Mouse (Mus musculus) regulatory T cell (primary cell): ENCODE measurements around the gene Vps72.

ENCODE experiments used
- in situ Hi-C: fragments of 300-600 bp; cut with MboI, MseI; formaldehyde crosslinking; loops from one replicate; pipeline ENCODE4 v1.15.1; 2025; ENCODE audit warnings: high pct_unique_total_duplicates

The Vps72 gene

DNA sequence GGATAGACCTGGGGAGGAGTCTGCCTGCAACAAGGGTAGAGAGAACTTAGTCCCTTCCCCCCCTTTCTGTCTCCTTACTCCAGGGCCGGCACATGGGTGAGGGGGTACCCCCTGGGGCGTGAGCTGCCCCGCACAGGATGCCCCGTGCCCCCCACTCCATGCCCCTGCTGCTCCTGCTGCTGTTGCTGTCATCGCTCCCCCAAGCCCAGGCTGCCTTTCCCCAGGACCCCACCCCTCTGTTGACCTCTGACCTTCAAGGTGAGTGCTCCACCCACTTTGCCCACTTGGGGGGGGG is 53.4 kb downstream of the Vps72 start:
- in situ Hi-C loops, result loop anchor here (5.0 kb wide), 1 partner anchor 63 kb away; the partner anchor contains the start of gene Cdc42se1

DNA sequence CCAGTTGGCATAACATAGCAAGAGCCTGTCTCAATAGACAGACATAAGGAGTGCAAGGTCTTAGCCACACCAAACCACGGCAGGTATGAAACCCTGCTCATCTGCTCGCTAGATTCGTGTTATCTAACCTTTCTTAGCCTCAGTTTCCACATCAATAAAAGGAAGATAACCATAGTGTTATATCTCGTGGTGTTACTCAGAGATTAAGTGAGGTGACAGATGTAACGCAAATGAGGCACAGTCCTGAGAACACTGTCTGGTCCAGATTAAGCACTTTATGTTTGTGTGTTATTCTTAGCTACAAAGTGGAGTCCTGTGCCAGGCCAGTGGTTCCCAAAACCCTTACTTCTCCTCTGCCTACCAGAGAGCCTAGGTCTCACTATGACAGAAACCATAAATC is 54.0 kb downstream of the Vps72 start:
- in situ Hi-C loops, result loop anchor here (5.0 kb wide), 1 partner anchor 62 kb away; the partner anchor contains the start of gene Cdc42se1

DNA sequence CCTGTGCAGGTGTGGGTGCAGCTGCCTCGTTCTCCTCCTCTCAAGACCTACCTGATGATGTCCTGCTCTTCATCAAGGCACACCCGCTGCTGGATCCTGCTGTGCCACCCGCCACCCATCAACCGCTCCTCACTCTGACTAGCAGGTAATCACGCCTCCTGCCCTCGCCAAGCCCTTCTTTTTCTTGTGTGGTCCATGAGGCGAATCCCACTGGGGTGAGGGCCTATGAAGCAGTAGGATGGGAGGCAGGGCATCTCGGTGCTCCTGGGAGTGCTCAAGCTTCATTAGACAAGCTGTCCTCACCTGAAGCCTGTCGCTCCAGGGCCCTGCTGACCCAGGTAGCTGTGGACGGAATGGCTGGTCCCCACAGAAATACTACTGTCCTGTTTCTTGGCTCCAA is 59.2 kb downstream of the Vps72 start:
- in situ Hi-C loops, result no loop called here

DNA sequence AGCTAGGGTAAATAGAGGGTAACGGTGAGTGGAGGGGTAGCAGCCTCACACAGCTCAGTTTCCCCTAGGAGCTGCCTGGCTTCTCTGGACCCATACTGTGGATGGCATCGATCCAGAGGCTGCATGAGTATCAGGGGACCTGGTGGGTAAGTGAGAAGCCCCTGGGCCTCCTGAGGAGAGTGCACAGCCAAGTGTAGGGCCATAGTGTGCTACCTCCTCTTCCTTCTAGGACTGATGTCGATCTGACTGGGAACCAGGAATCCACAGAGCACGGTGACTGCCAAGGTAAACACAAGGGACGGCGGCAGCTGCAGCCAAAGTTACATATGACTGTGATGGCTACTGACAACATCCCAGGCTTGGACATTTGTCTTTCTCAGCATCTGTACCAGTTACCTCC is 60.3 kb downstream of the Vps72 start:
- in situ Hi-C loops, result no loop called here
